Mouse (Mus musculus) thymus, postnatal 0 days (tissue): ENCODE data around the gene Ahcyl2. TPM values are rescaled to one million over a fixed set of nuclear protein-coding genes. Genes with fewer than 3 reads are reported as not detected.
"Not testable (repeated sequence)": the region's sequence is repeated elsewhere in the genome, so short reads cannot be mapped to it uniquely, and the experiment has no call there.

ENCODE experiments used
- DNase-seq: peaks from one replicate; pipeline ENCODE4 v3.0.0-alpha.2; 2015; ENCODE audit warnings: low spot score
- polyA plus RNA-seq: library from polyadenylated mRNA; unstranded; fragments of >200 nt; fragmentation: Nextera tagmentation; extraction: Ambion mirVana; gene quantifications from 2 replicates; pipeline ENCODE4 v1.2.1, GENCODE M21; 2015

Ahcyl2 gene
- polyA plus RNA-seq, 1 experiment from 2014 or later: 17.2 TPM

GRCm38 (mm10) chr6:29812651-29813050 is 44.8 kb downstream of the Ahcyl2 start:
- DNase-seq: no peak

GRCm38 (mm10) chr6:29814616-29815015 is 46.8 kb downstream of the Ahcyl2 start:
- DNase-seq: no peak

GRCm38 (mm10) chr6:29815060-29815459 is 47.2 kb downstream of the Ahcyl2 start:
- DNase-seq: no peak

- DNase-seq: no peak
Measured at GRCm38 (mm10) chr6:29815634-29816033, 47.8 kb downstream of the Ahcyl2 start.

- DNase-seq: not testable (repeated sequence)
Measured at GRCm38 (mm10) chr6:29816371-29816770, 48.6 kb downstream of the Ahcyl2 start.

GRCm38 (mm10) chr6:29819309-29819708 is 51.5 kb downstream of the Ahcyl2 start:
- peak; percentile 50 for DNase-seq

GRCm38 (mm10) chr6:29820314-29820713 is 52.5 kb downstream of the Ahcyl2 start:
- no peak for DNase-seq

- no peak for DNase-seq
Measured at GRCm38 (mm10) chr6:29820926-29821325, 53.1 kb downstream of the Ahcyl2 start.

- no peak for DNase-seq
Measured at GRCm38 (mm10) chr6:29821770-29822169, 54.0 kb downstream of the Ahcyl2 start.

GRCm38 (mm10) chr6:29825302-29825701 is 57.5 kb downstream of the Ahcyl2 start:
- DNase-seq: no peak

- no peak for DNase-seq
Measured at GRCm38 (mm10) chr6:29827291-29828242, 59.8 kb downstream of the Ahcyl2 start.

GRCm38 (mm10) chr6:29828574-29829234 is 60.9 kb downstream of the Ahcyl2 start:
- no peak for DNase-seq

GRCm38 (mm10) chr6:29832356-29832755 is 64.5 kb downstream of the Ahcyl2 start:
- no peak for DNase-seq

- DNase-seq: no peak
Measured at GRCm38 (mm10) chr6:29833117-29833516, 65.3 kb downstream of the Ahcyl2 start.

- DNase-seq: peak; percentile 49
Measured at GRCm38 (mm10) chr6:29833568-29834255, 65.9 kb downstream of the Ahcyl2 start.

GRCm38 (mm10) chr6:29835543-29836177 is 67.8 kb downstream of the Ahcyl2 start:
- no peak for DNase-seq

- DNase-seq: no peak
Measured at GRCm38 (mm10) chr6:29837579-29837978, 69.8 kb downstream of the Ahcyl2 start.

- DNase-seq: peak; percentile 32
Measured at GRCm38 (mm10) chr6:29838531-29838930, 70.7 kb downstream of the Ahcyl2 start.

- DNase-seq: no peak
Measured at GRCm38 (mm10) chr6:29840008-29840407, 72.2 kb downstream of the Ahcyl2 start.

GRCm38 (mm10) chr6:29841461-29841860 is 73.7 kb downstream of the Ahcyl2 start:
- DNase-seq: peak; percentile 20

GRCm38 (mm10) chr6:29847643-29848166 is 79.9 kb downstream of the Ahcyl2 start:
- DNase-seq: no peak
